Mouse (Mus musculus) neural tube, embryonic 11.5 days (tissue): ENCODE data around the gene Plch2. TPM values are rescaled to one million over a fixed set of nuclear protein-coding genes. Genes with fewer than 3 reads are reported as not detected.
"Not testable (repeated sequence)": the region's sequence is repeated elsewhere in the genome, so short reads cannot be mapped to it uniquely, and the experiment has no call there.

Experiments used
- ATAC-seq: fragments of 200-750 bp; cut with Nextera tagmentation; 2 replicates; pipeline ENCODE4 v1.8.0; 2017; ENCODE audit warnings: moderate number of reproducible peaks, mild to moderate bottlenecking, moderate TSS enrichment, moderate library complexity; ENCODE audit not compliant: insufficient read depth, low FRiP score, low TSS enrichment
- DNase-seq: peaks from one replicate; pipeline ENCODE4 v3.0.0-alpha.2; 2015; ENCODE audit warnings: low spot score
- H3K27ac ChIP-seq: fragments of 300-500 bp; sonication (generic); 2 replicates; pipeline ENCODE4 v1.5.1; 2014; ENCODE audit warnings: low read depth, mild to moderate bottlenecking, low read length
- H3K27me3 ChIP-seq: fragments of 300-500 bp; sonication (generic); 2 replicates; pipeline ENCODE4 v1.6.1; 2014; ENCODE audit warnings: mild to moderate bottlenecking, low read length, mixed read lengths; ENCODE audit not compliant: control insufficient read depth, insufficient read depth
- H3K36me3 ChIP-seq: fragments of 300-500 bp; sonication (generic); 2 replicates; pipeline ENCODE4 v1.6.1; 2014; ENCODE audit warnings: mild to moderate bottlenecking, low read length, moderate library complexity, mixed read lengths; ENCODE audit not compliant: control insufficient read depth, insufficient read depth
- H3K4me1 ChIP-seq: fragments of 300-500 bp; sonication (generic); 2 replicates; pipeline ENCODE4 v1.6.1; 2014; ENCODE audit warnings: low read length, mixed read lengths; ENCODE audit not compliant: control insufficient read depth, insufficient read depth
- H3K4me2 ChIP-seq: fragments of 300-500 bp; sonication (generic); 2 replicates; pipeline ENCODE4 v1.6.1; 2014; ENCODE audit warnings: low read depth, mild to moderate bottlenecking, moderate library complexity
- H3K4me3 ChIP-seq: fragments of 300-500 bp; sonication (generic); 2 replicates; pipeline ENCODE4 v1.5.1; 2014; ENCODE audit warnings: low read depth, low read length
- H3K9ac ChIP-seq: fragments of 300-500 bp; sonication (generic); 2 replicates; pipeline ENCODE4 v1.6.1; 2014; ENCODE audit warnings: mild to moderate bottlenecking, low read length
- H3K9me3 ChIP-seq: fragments of 300-500 bp; sonication (generic); 2 replicates; pipeline ENCODE4 v1.6.1; 2016; ENCODE audit warnings: low read length; ENCODE audit not compliant: control insufficient read depth
- WGBS: fragments of 180-500 bp; shearing (Covaris S2); extraction: QIAGEN DNeasy Blood & Tissue Kit; methylation state at CpG from one replicate; pipeline ENCODE4 v1.1.7; 2014; 5-methylcytosine and 5-hydroxymethylcytosine counted together
- polyA plus RNA-seq: library from polyadenylated mRNA; unstranded; fragments of >200 nt; fragmentation: Nextera tagmentation; extraction: Ambion mirVana; gene quantifications from 2 replicates; pipeline ENCODE4 v1.2.1, GENCODE M21; 2014

Gene Plch2
- polyA plus RNA-seq, 1 experiment from 2014 or later, result 1.6 TPM

DNA sequence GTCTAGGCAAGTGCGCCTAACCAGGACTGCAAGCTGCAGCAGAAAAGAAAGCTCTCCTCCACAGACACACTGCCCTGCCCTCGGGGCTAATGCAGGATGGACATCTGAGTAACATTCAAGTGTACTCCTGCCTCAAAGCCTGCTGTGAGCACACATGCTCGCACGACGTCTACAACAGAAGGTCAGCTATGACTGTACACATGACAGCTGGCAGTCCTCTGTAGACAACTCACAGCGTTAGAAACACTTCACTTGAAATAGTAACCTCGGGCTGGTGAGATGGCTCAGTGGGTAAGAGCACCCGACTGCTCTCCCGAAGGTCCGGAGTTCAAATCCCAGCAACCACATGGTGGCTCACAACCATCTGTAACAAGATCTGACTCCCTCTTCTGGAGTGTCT is 22.2 kb upstream of the Plch2 start:
- not testable (repeated sequence) for H3K4me2 ChIP-seq, H3K4me3 ChIP-seq, H3K9me3 ChIP-seq, H3K4me1 ChIP-seq, ATAC-seq, H3K27me3 ChIP-seq, H3K9ac ChIP-seq, H3K27ac ChIP-seq, DNase-seq
- peaks cover 21% of the 10 kb centered on the region for H3K36me3 ChIP-seq
- WGBS, result 90% methylated on average over 10 of the region's 10 CpGs

DNA sequence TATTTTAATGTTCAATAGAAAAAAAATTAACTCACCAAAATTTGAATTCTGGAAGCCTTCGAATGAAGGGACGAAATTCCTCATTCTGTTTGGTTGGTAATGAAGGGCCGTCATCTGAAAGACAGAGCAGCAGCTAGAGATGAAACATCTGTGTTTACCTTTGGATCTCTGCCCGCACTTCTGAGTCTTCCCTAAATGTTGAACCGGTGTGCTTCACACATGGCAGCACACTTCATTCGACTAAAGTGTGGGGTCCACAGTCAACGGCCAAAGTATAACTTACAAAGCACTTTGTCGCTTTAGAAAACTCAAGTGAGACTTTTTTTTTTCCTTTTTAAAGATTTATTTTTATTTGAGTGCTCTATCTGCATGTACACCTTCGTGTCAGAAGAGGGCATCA is 20.1 kb upstream of the Plch2 start:
- ATAC-seq, result no peak
- H3K27ac ChIP-seq, result no peak overlapping the region
- H3K27me3 ChIP-seq, result no peaks in the 10 kb centered on the region
- WGBS, result 88% methylated on average over 9 of the region's 9 CpGs
- no peaks in the 10 kb centered on the region for H3K9me3 ChIP-seq
- no peaks in the 10 kb centered on the region for H3K4me1 ChIP-seq
- H3K36me3 ChIP-seq, result peaks cover 30% of the 10 kb centered on the region
- no peak for DNase-seq
- H3K9ac ChIP-seq, result no peak overlapping the region
- no peak overlapping the region for H3K4me2 ChIP-seq
- H3K4me3 ChIP-seq, result no peak overlapping the region

DNA sequence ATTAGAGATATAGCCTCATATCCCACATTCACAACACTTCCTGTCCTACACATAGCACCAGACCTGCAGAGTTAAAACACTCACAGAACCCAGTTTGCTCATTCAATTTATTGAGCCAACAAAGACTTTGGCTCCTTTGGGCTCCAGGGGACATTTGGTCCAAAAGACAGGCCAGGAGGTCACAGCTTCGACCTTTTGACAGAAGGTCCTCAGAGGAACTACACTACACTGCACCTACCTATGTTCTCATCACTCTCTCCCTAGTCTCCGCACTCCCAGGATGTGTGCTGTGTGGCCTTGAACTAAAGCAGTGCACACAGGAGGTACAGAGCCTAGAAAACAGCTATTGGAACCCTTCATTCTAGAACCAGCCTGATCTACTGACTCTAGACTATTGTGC is 19.2 kb upstream of the Plch2 start:
- H3K27me3 ChIP-seq, result no peaks in the 10 kb centered on the region
- peaks cover 33% of the 10 kb centered on the region for H3K36me3 ChIP-seq
- no peak overlapping the region for H3K4me3 ChIP-seq
- H3K4me2 ChIP-seq, result no peak overlapping the region
- ATAC-seq (no peak), DNase-seq (no peak)
- no peaks in the 10 kb centered on the region for H3K4me1 ChIP-seq
- H3K9ac ChIP-seq, result no peak overlapping the region
- H3K27ac ChIP-seq, result no peak overlapping the region
- 93% methylated on average over 2 of the region's 2 CpGs for WGBS
- no peaks in the 10 kb centered on the region for H3K9me3 ChIP-seq

- H3K36me3 ChIP-seq, result peaks cover 31% of the 10 kb centered on the region
- H3K4me2 ChIP-seq, result no peak overlapping the region
- H3K4me3 ChIP-seq, result no peak overlapping the region
- no peaks in the 10 kb centered on the region for H3K9me3 ChIP-seq
- DNase-seq (no peak), ATAC-seq (no peak)
- no peaks in the 10 kb centered on the region for H3K27me3 ChIP-seq
- H3K9ac ChIP-seq, result no peak overlapping the region
- no peaks in the 10 kb centered on the region for H3K4me1 ChIP-seq
- WGBS, result 90% methylated on average over 9 of the region's 9 CpGs
- no peak overlapping the region for H3K27ac ChIP-seq
Measured at GRCm38 (mm10) chr4:155075137-155075536, 18.6 kb upstream of the Plch2 start.

GRCm38 (mm10) chr4:155074418-155074817 is 17.8 kb upstream of the Plch2 start:
- no peak for DNase-seq
- Histone ChIP-seq H3K36me3 (peaks cover 32% of the 10 kb centered on the region), H3K27ac (no peak overlapping the region), H3K4me1 (no peaks in the 10 kb centered on the region), H3K27me3 (no peaks in the 10 kb centered on the region), H3K4me2 (no peak overlapping the region), H3K9ac (no peak overlapping the region), H3K4me3 (no peak overlapping the region), H3K9me3 (no peaks in the 10 kb centered on the region)
- WGBS, result 83% methylated on average over 9 of the region's 9 CpGs
- no peak for ATAC-seq

DNA sequence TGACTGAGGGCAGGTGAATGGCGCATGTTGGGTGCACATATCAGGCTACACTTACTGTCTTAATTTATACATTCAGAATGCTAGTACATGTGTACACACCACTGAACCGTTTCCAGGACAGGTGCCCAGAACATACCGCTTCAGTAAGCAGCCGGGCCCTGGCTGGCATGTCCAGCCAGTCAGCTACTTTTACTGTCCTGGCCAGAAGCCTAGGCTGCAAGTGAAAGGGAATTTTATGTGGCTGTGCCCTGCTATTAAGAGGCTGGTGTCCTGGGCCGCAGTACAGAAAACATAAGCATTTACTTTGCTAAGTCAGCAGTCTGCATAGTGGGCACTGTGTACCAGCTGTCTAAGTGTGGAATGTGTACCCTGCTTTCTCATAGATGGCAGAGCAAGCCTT is 14.3 kb upstream of the Plch2 start:
- Histone ChIP-seq H3K27ac (no peak overlapping the region), H3K9ac (no peak overlapping the region), H3K36me3 (peaks cover 24% of the 10 kb centered on the region), H3K4me1 (peaks cover 6% of the 10 kb centered on the region), H3K9me3 (no peaks in the 10 kb centered on the region), H3K4me3 (no peak overlapping the region), H3K4me2 (no peak overlapping the region), H3K27me3 (no peaks in the 10 kb centered on the region)
- DNase-seq (no peak), ATAC-seq (no peak)
- 95% methylated on average over 5 of the region's 5 CpGs for WGBS

GRCm38 (mm10) chr4:155070199-155070598 is 13.6 kb upstream of the Plch2 start:
- 96% methylated on average over 13 of the region's 13 CpGs for WGBS
- H3K36me3 ChIP-seq, result peaks cover 19% of the 10 kb centered on the region
- ATAC-seq, result no peak

GRCm38 (mm10) chr4:155069191-155069590 is 12.6 kb upstream of the Plch2 start:
- ATAC-seq (no peak), DNase-seq (no peak)
- 89% methylated on average over 6 of the region's 6 CpGs for WGBS
- Histone ChIP-seq H3K4me1 (peaks cover 6% of the 10 kb centered on the region), H3K36me3 (peaks cover 19% of the 10 kb centered on the region), H3K27me3 (no peaks in the 10 kb centered on the region), H3K9ac (no peak overlapping the region), H3K9me3 (no peaks in the 10 kb centered on the region), H3K27ac (no peak overlapping the region), H3K4me2 (no peak overlapping the region), H3K4me3 (no peak overlapping the region)

More at GRCm38 (mm10) chr4:155070199-155070598, 13.6 kb upstream of the Plch2 start:
- H3K27ac ChIP-seq, result no peak overlapping the region
- no peak overlapping the region for H3K9ac ChIP-seq
- no peak overlapping the region for H3K4me2 ChIP-seq
- no peaks in the 10 kb centered on the region for H3K27me3 ChIP-seq
- no peak overlapping the region for H3K4me3 ChIP-seq
- no peak for DNase-seq
- no peaks in the 10 kb centered on the region for H3K9me3 ChIP-seq
- peaks cover 6% of the 10 kb centered on the region for H3K4me1 ChIP-seq

- H3K4me1 ChIP-seq, result peaks cover 6% of the 10 kb centered on the region
- no peak overlapping the region for H3K9ac ChIP-seq
- no peaks in the 10 kb centered on the region for H3K27me3 ChIP-seq
- 95% methylated on average over 20 of the region's 20 CpGs for WGBS
- DNase-seq (no peak), ATAC-seq (no peak)
- H3K4me2 ChIP-seq, result no peak overlapping the region
- H3K27ac ChIP-seq, result no peak overlapping the region
- H3K9me3 ChIP-seq, result no peaks in the 10 kb centered on the region
- no peak overlapping the region for H3K4me3 ChIP-seq
- peaks cover 18% of the 10 kb centered on the region for H3K36me3 ChIP-seq
Measured at GRCm38 (mm10) chr4:155068357-155068972, 11.9 kb upstream of the Plch2 start.
